Mouse (Mus musculus) limb, embryonic 15.5 days (tissue): Measurements from ENCODE around the gene Nmnat3. TPM values are rescaled to one million over a fixed set of nuclear protein-coding genes. Genes with fewer than 3 reads are reported as not detected.
"Not testable (repeated sequence)": the region's sequence is repeated elsewhere in the genome, so short reads cannot be mapped to it uniquely, and the experiment has no call there.

Experiments used
- ATAC-seq: fragments of 200-750 bp; cut with Nextera tagmentation; 2 replicates; pipeline ENCODE4 v1.8.0; 2017; ENCODE audit warnings: low read depth, moderate TSS enrichment; ENCODE audit not compliant: insufficient number of reproducible peaks, low FRiP score, low TSS enrichment
- H3K27ac ChIP-seq: fragments of 300-500 bp; sonication (generic); 2 replicates; pipeline ENCODE4 v1.5.1; 2015; ENCODE audit warnings: moderate library complexity, mild to moderate bottlenecking, inconsistent platforms
- H3K27me3 ChIP-seq: fragments of 300-500 bp; sonication (generic); 2 replicates; pipeline ENCODE4 v1.6.1; 2015; ENCODE audit warnings: inconsistent platforms
- H3K36me3 ChIP-seq: fragments of 300-500 bp; sonication (generic); 2 replicates; pipeline ENCODE4 v1.6.1; 2015; ENCODE audit warnings: inconsistent platforms
- H3K4me1 ChIP-seq: fragments of 300-500 bp; sonication (generic); 2 replicates; pipeline ENCODE4 v1.6.1; 2015; ENCODE audit warnings: inconsistent platforms
- H3K4me2 ChIP-seq: fragments of 300-500 bp; sonication (generic); 2 replicates; pipeline ENCODE4 v1.6.1; 2015; ENCODE audit warnings: mild to moderate bottlenecking, inconsistent platforms
- H3K4me3 ChIP-seq: fragments of 300-500 bp; sonication (generic); 2 replicates; pipeline ENCODE4 v1.5.1; 2015; ENCODE audit warnings: mild to moderate bottlenecking, inconsistent platforms
- H3K9ac ChIP-seq: fragments of 300-500 bp; sonication (generic); 2 replicates; pipeline ENCODE4 v1.6.1; 2015; ENCODE audit warnings: inconsistent platforms
- H3K9me3 ChIP-seq: fragments of 300-500 bp; sonication (generic); 2 replicates; pipeline ENCODE4 v1.6.1; 2016; ENCODE audit warnings: inconsistent platforms
- WGBS: fragments of 180-500 bp; shearing (Covaris S2); methylation state at CpG from one replicate; pipeline ENCODE4 v1.1.7; 2015; 5-methylcytosine and 5-hydroxymethylcytosine counted together
- polyA plus RNA-seq: library from polyadenylated mRNA; unstranded; fragments of >200 nt; fragmentation: Nextera tagmentation; extraction: Ambion mirVana; gene quantifications from 2 replicates; pipeline ENCODE4 v1.2.1, GENCODE M21; 2015

Gene Nmnat3
- 5.4 and 7.0 TPM in 2 replicates for polyA plus RNA-seq

DNA sequence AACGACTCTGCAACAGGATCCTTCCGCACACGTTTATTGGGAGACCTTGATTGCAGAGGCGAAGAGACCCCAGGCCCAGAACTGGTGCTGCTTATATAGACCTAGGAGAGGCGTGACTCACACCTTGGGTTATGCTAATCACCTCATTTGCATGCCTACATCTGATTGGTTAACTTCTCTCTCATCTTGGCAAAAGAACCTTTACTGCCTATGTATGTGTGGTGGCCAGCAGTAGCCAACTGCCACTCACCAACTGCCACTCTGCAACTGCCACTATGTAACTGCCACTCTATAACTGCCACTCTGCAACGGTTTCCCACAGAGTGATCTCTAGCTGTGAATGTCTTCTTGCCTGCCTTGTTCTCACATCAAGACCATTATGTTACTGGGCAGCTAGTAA is at the start of gene Nmnat3:
TSS of gene Nmnat3 (plus strand) at position 301 of the 400 bp plus-strand sequence.
- not testable (repeated sequence) for H3K4me2 ChIP-seq, ATAC-seq, H3K9ac ChIP-seq, H3K4me3 ChIP-seq, H3K9me3 ChIP-seq, H3K4me1 ChIP-seq, H3K27ac ChIP-seq, H3K27me3 ChIP-seq, H3K36me3 ChIP-seq
- WGBS = 67% methylated on average over 6 of the region's 6 CpGs

GRCm38 (mm10) chr9:98243481-98243880 is 43.8 kb upstream of the Nmnat3 start:
- Histone ChIP-seq H3K9ac (no peak overlapping the region), H3K4me3 (no peak overlapping the region), H3K36me3 (no peaks in the 10 kb centered on the region), H3K27ac (no peak overlapping the region), H3K4me1 (no peaks in the 10 kb centered on the region), H3K27me3 (no peaks in the 10 kb centered on the region), H3K4me2 (no peak overlapping the region), H3K9me3 (no peaks in the 10 kb centered on the region)
- no peak for ATAC-seq
- 80% methylated on average over 2 of the region's 2 CpGs for WGBS

DNA sequence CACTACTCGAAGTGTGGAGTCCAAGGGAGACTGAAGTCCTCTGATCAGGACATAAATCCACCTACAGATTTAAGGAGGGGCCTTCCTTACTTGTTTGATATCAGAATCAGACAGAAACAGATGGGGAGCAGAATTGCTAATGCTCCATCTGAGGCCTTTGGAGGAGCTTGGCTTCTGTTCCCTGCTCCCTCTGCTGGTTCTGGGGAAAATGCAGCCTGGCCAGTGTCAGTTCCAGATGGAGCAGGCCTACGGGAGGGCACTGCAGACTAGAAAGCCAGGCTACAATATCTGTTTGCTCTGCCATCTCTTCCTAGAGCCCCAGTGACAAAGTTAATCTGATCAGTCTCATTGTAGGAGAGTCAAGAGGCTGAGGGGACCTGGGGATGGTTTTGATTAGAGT is 43.0 kb upstream of the Nmnat3 start:
- WGBS = 42% methylated on average over 2 of the region's 2 CpGs
- H3K27ac ChIP-seq = no peak overlapping the region
- H3K4me2 ChIP-seq = no peak overlapping the region
- no peaks in the 10 kb centered on the region for H3K9me3 ChIP-seq
- H3K4me1 ChIP-seq = no peaks in the 10 kb centered on the region
- no peak for ATAC-seq
- no peaks in the 10 kb centered on the region for H3K27me3 ChIP-seq
- no peak overlapping the region for H3K9ac ChIP-seq
- no peak overlapping the region for H3K4me3 ChIP-seq
- no peaks in the 10 kb centered on the region for H3K36me3 ChIP-seq

GRCm38 (mm10) chr9:98245226-98245625 is 42.0 kb upstream of the Nmnat3 start:
- Histone ChIP-seq H3K9ac (no peak overlapping the region), H3K4me2 (no peak overlapping the region), H3K4me1 (no peaks in the 10 kb centered on the region), H3K9me3 (no peaks in the 10 kb centered on the region), H3K36me3 (no peaks in the 10 kb centered on the region), H3K27me3 (no peaks in the 10 kb centered on the region), H3K4me3 (no peak overlapping the region), H3K27ac (no peak overlapping the region)
- ATAC-seq = no peak
- 71% methylated on average over 2 of the region's 2 CpGs for WGBS

DNA sequence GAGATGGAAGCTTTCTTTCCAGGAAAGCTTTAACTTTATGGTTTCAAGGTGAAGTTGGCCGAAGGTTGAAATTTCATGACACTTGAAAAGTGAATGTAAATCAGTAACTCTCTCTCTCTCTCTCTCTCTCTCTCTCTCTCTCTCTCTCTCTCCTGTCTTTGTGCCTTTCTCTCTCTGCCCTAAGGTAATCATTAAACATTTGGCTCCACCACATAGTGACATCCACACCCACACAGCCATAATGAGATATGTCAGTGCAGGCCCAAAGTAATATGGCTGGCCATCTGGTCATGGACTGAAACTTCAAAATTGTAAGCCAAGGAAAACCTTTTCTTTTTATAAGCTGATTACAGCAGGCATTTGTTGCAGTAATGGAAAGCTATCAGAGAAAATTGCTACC is 40.9 kb upstream of the Nmnat3 start:
- no peak overlapping the region for H3K4me2 ChIP-seq
- H3K4me3 ChIP-seq = no peak overlapping the region
- H3K27me3 ChIP-seq = no peaks in the 10 kb centered on the region
- H3K36me3 ChIP-seq = no peaks in the 10 kb centered on the region
- no peak for ATAC-seq
- no peak overlapping the region for H3K9ac ChIP-seq
- no peaks in the 10 kb centered on the region for H3K4me1 ChIP-seq
- 70% methylated on average over 1 of the region's 1 CpGs for WGBS
- no peak overlapping the region for H3K27ac ChIP-seq
- no peaks in the 10 kb centered on the region for H3K9me3 ChIP-seq

DNA sequence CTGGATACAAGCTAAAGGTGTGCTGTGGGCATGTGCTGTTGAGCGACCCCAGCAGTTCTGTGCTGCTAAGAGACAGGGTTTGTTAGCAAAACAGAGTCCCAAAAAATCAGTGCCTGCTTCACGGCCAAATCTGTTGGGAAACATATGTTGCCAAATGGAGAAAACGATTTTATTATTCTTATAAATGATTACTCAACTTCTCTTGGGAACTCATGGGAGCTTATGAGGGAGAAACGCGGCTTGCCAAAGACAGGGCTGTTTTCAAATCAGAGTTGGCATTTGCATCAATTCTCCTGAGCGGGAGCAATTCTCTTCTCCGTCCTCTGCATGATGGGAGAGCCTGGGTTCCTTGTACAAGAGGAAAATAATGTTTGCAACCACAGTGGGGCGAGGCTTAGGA is 27.0 kb upstream of the Nmnat3 start:
- no peak overlapping the region for H3K27ac ChIP-seq
- no peaks in the 10 kb centered on the region for H3K27me3 ChIP-seq
- H3K36me3 ChIP-seq = no peaks in the 10 kb centered on the region
- H3K4me1 ChIP-seq = no peaks in the 10 kb centered on the region
- no peak overlapping the region for H3K4me2 ChIP-seq
- H3K9ac ChIP-seq = no peak overlapping the region
- H3K4me3 ChIP-seq = no peak overlapping the region
- no peaks in the 10 kb centered on the region for H3K9me3 ChIP-seq
- no peak for ATAC-seq
- 59% methylated on average over 8 of the region's 8 CpGs for WGBS

- Histone ChIP-seq H3K4me2 (no peak overlapping the region), H3K27me3 (no peaks in the 10 kb centered on the region), H3K9me3 (no peaks in the 10 kb centered on the region), H3K4me1 (no peaks in the 10 kb centered on the region), H3K27ac (no peak overlapping the region), H3K4me3 (no peak overlapping the region), H3K9ac (no peak overlapping the region), H3K36me3 (no peaks in the 10 kb centered on the region)
- 48% methylated on average over 1 of the region's 1 CpGs for WGBS
- ATAC-seq = no peak
These were observed 25.7 kb upstream of the Nmnat3 start for GRCm38 (mm10) chr9:98261461-98262011.

DNA sequence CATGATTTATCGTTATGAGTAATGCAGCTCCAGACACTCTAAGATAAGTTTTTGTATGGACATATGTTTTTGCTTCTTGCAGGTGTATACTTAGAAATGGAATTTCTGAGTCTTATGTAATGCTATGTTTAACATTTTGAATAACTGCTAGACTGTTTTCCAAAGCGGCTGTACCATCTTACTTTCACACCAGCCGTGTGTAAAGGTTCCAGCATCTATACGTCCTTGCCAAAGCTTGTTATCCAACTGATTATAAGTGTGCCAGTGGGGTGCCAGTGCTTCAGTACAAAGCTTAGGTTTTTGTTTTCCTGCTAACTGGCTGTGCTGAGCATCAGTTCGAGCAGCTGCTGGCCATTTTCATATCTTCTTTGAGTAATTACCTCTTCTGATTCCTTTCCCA is 22.3 kb upstream of the Nmnat3 start:
- no peaks in the 10 kb centered on the region for H3K36me3 ChIP-seq
- H3K4me2 ChIP-seq = no peak overlapping the region
- 74% methylated on average over 5 of the region's 5 CpGs for WGBS
- no peaks in the 10 kb centered on the region for H3K9me3 ChIP-seq
- no peak overlapping the region for H3K9ac ChIP-seq
- no peak for ATAC-seq
- H3K4me3 ChIP-seq = no peak overlapping the region
- no peaks in the 10 kb centered on the region for H3K27me3 ChIP-seq
- no peak overlapping the region for H3K27ac ChIP-seq
- no peaks in the 10 kb centered on the region for H3K4me1 ChIP-seq

- no peak for ATAC-seq
- H3K4me1 ChIP-seq = no peaks in the 10 kb centered on the region
- H3K27me3 ChIP-seq = no peaks in the 10 kb centered on the region
- H3K9me3 ChIP-seq = no peaks in the 10 kb centered on the region
- WGBS = 32% methylated on average over 5 of the region's 5 CpGs
- H3K4me3 ChIP-seq = no peak overlapping the region
- H3K27ac ChIP-seq = no peak overlapping the region
- H3K36me3 ChIP-seq = no peaks in the 10 kb centered on the region
- H3K4me2 ChIP-seq = no peak overlapping the region
- no peak overlapping the region for H3K9ac ChIP-seq
These were observed 14.5 kb upstream of the Nmnat3 start for GRCm38 (mm10) chr9:98272734-98273133.

DNA sequence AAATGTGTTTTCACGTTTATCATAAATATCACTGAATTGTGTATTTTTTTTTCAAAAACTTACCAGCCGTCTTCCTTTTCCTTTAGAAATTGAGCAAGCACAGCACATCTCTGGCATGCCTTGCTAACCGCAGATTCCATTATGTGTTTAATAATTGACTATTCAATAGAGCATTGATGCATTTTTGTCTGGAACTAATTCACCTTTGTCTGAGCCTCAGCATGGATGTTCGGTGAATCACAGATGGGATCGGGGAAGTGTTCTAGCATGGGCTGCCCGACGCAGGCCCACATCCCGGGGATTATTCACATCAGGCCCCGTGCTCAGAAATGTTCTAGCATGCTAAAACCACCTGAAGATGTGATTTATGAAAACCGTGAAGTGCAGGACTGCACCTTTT is 12.2 kb upstream of the Nmnat3 start:
- H3K27me3 ChIP-seq = no peaks in the 10 kb centered on the region
- 82% methylated on average over 10 of the region's 10 CpGs for WGBS
- ATAC-seq = no peak
- no peaks in the 10 kb centered on the region for H3K4me1 ChIP-seq
- no peak overlapping the region for H3K27ac ChIP-seq
- no peaks in the 10 kb centered on the region for H3K9me3 ChIP-seq
- H3K4me3 ChIP-seq = no peak overlapping the region
- no peaks in the 10 kb centered on the region for H3K36me3 ChIP-seq
- no peak overlapping the region for H3K9ac ChIP-seq
- H3K4me2 ChIP-seq = no peak overlapping the region

DNA sequence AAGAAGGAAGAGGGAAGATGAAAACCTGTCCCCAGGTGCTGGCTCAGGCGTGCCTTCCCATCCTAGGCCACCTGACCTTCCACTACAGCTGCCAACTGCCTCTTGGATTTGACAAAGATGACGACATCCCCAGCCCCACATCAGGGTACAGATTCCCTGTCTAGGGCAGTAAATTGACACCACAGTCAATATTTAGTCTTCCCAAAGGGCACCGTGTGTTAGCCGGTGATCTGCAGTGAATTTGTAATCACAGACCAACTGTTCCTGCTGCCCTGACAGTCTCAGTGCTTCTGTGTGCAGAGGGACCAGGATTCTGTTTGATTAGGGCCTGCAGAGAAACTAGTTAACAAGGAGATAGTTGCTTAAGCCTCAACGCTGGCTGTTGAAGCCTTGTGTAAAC is 7.1 kb upstream of the Nmnat3 start:
- no peak for ATAC-seq
- no peaks in the 10 kb centered on the region for H3K9me3 ChIP-seq
- H3K4me1 ChIP-seq = no peaks in the 10 kb centered on the region

DNA sequence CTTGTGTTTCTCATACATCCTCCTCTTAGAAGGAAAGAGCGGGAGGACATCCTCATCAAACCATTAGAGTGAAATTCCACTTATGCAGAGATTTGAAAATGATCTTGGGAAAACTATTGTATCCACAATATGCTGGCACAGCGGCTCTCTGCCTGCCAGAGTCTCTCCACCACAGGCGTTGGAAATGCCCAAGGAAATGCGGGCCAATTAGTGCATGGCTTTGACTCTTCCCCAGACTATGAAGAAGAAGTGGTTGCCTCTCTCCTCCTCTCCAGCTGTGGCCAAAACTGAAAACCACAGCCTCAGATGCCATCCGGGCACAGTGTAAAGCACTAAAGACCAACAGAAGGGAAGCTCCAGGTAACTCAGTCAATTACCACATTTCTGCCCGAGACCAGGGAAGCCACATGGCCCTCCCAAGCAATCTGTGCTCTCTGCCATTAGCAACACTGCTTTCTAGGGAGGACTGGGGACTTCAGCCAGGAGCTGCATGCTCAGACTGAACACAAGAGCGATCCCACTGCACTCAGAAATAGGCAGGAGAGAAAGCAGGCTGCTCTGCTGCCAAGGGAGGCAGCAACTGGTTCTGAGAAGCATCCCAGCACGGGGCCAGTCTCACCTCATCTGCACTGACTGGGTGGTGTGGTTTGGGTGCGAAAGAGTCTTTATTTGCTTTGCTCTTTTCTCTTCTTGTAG is 1.5 kb upstream of the Nmnat3 start:
- no peaks in the 10 kb centered on the region for H3K27me3 ChIP-seq
- no peaks in the 10 kb centered on the region for H3K36me3 ChIP-seq
- H3K27ac ChIP-seq = no peak overlapping the region
- H3K4me3 ChIP-seq = no peak overlapping the region
- H3K9me3 ChIP-seq = no peaks in the 10 kb centered on the region
- 75% methylated on average over 9 of the region's 9 CpGs for WGBS
- H3K4me2 ChIP-seq = no peak overlapping the region
- H3K4me1 ChIP-seq = no peaks in the 10 kb centered on the region
- H3K9ac ChIP-seq = no peak overlapping the region
- no peak for ATAC-seq

More for the DNA sequence above, 7.1 kb upstream of the Nmnat3 start:
- H3K36me3 ChIP-seq = no peaks in the 10 kb centered on the region
- H3K4me2 ChIP-seq = no peak overlapping the region
- no peak overlapping the region for H3K4me3 ChIP-seq
- WGBS = 56% methylated on average over 5 of the region's 5 CpGs
- H3K27ac ChIP-seq = no peak overlapping the region
- no peak overlapping the region for H3K9ac ChIP-seq
- no peaks in the 10 kb centered on the region for H3K27me3 ChIP-seq

GRCm38 (mm10) chr9:98289665-98290064 is 2.4 kb downstream of the Nmnat3 start:
- Histone ChIP-seq H3K9ac (no peak overlapping the region), H3K4me3 (no peak overlapping the region), H3K4me1 (no peaks in the 10 kb centered on the region), H3K36me3 (no peaks in the 10 kb centered on the region), H3K27me3 (no peaks in the 10 kb centered on the region), H3K27ac (no peak overlapping the region), H3K9me3 (no peaks in the 10 kb centered on the region), H3K4me2 (no peak overlapping the region)
- no peak for ATAC-seq
